Mouse (Mus musculus) kidney, adult 18-20 months (tissue): ENCODE results near the gene Fpr1.
"Not testable (repeated sequence)": the region's sequence is repeated elsewhere in the genome, so short reads cannot be mapped to it uniquely, and the experiment has no call there.

Experiments used
- DNase-seq: peaks from one replicate; pipeline ENCODE4 v3.0.0; 2021

The Fpr1 gene

GRCm38 (mm10) chr17:17883840-17884239, at the start of gene Fpr1:
Fpr1 (minus strand) TSS chr17:17883940.
- DNase-seq: no peak

GRCm38 (mm10) chr17:17917782-17918181, 34.0 kb upstream of the Fpr1 start:
- no peak for DNase-seq

GRCm38 (mm10) chr17:17917376-17917775, 33.6 kb upstream of the Fpr1 start:
- no peak for DNase-seq

- DNase-seq: not testable (repeated sequence)
These were observed 28.9 kb upstream of the Fpr1 start for GRCm38 (mm10) chr17:17912618-17913017.

GRCm38 (mm10) chr17:17909636-17910421, 26.1 kb upstream of the Fpr1 start:
- DNase-seq: peak; percentile 72

- no peak for DNase-seq
These were observed 17.0 kb upstream of the Fpr1 start for GRCm38 (mm10) chr17:17900768-17901167.

- DNase-seq: no peak
These were observed 15.5 kb upstream of the Fpr1 start for GRCm38 (mm10) chr17:17899268-17899667.

GRCm38 (mm10) chr17:17896039-17896438, 12.3 kb upstream of the Fpr1 start:
- no peak for DNase-seq

GRCm38 (mm10) chr17:17889732-17890425, 6.1 kb upstream of the Fpr1 start:
- no peak for DNase-seq

GRCm38 (mm10) chr17:17887774-17888248, 4.1 kb upstream of the Fpr1 start, which contains the start of the genes Fpr2 and Fpr3:
Fpr2 (plus strand) TSS chr17:17887824.
Fpr3 (plus strand) TSS chr17:17887852.
- DNase-seq: no peak

- no peak for DNase-seq
These were observed 1.1 kb downstream of the Fpr1 start for GRCm38 (mm10) chr17:17882672-17883071.

GRCm38 (mm10) chr17:17879347-17879746, 4.4 kb downstream of the Fpr1 start:
- no peak for DNase-seq

GRCm38 (mm10) chr17:17871697-17872096, 12.0 kb downstream of the Fpr1 start:
- DNase-seq: no peak

GRCm38 (mm10) chr17:17870892-17871550, 12.7 kb downstream of the Fpr1 start:
- no peak for DNase-seq

GRCm38 (mm10) chr17:17866801-17867469, 16.8 kb downstream of the Fpr1 start:
- DNase-seq: no peak

- DNase-seq: no peak
These were observed 18.6 kb downstream of the Fpr1 start for GRCm38 (mm10) chr17:17865168-17865567.

GRCm38 (mm10) chr17:17862360-17862759, 21.4 kb downstream of the Fpr1 start:
- no peak for DNase-seq

- no peak for DNase-seq
These were observed 23.6 kb downstream of the Fpr1 start for GRCm38 (mm10) chr17:17860110-17860509.

- no peak for DNase-seq
These were observed 26.3 kb downstream of the Fpr1 start for GRCm38 (mm10) chr17:17857446-17857845.

GRCm38 (mm10) chr17:17856612-17857011, 27.1 kb downstream of the Fpr1 start:
- DNase-seq: no peak

- DNase-seq: no peak
These were observed 28.5 kb downstream of the Fpr1 start, which contains the start of gene Has1 for GRCm38 (mm10) chr17:17855064-17855838. Has1 (minus strand) TSS chr17:17855205.
